In genomic region chr2:79819543-79819942, GRCm38 (mm10) we compare ENCODE assay signal across 24 mouse cellular contexts.
"Had no signal": no experiment of that assay in that cellular context is flagged by ENCODE, and none has a peak within 500 bp of the region (broad histone marks: within the 10 kb centered on the region; RNA-seq: fewer than 3 reads in every experiment).

No protein-coding gene starts in this region.

- DNase-seq: gastrocnemius, postnatal 14 days; gastrocnemius, postnatal 36 days; heart, adult 11 months; heart, adult 2 months; heart, postnatal 14 days; heart, postnatal 36 days; kidney, adult 11 months; kidney, adult 2 months; kidney, adult 9 months; kidney, postnatal 14 days; kidney, postnatal 36 days; layer of hippocampus, adult 9-11 months; layer of hippocampus, postnatal 36 days; left cerebral cortex, postnatal 4 days had no signal

- H3K4me3 ChIP-seq: heart, adult 2 months; heart, embryonic 13.5 days; heart, embryonic 15.5 days; hindbrain, embryonic 13.5 days; hindbrain, embryonic 15.5 days; kidney, embryonic 15.5 days; limb, embryonic 13.5 days had no signal

- H3K27me3 ChIP-seq: heart, embryonic 13.5 days; heart, embryonic 15.5 days; hindbrain, embryonic 13.5 days; hindbrain, embryonic 15.5 days; kidney, embryonic 15.5 days; limb, embryonic 13.5 days had no signal

- H3K36me3 ChIP-seq: heart, embryonic 13.5 days; heart, embryonic 15.5 days; hindbrain, embryonic 13.5 days; hindbrain, embryonic 15.5 days; kidney, embryonic 15.5 days; limb, embryonic 13.5 days had no signal

- H3K4me2 ChIP-seq: heart, embryonic 11.5 days; heart, embryonic 13.5 days; heart, embryonic 15.5 days; hindbrain, embryonic 13.5 days; hindbrain, embryonic 15.5 days; kidney, embryonic 15.5 days; limb, embryonic 13.5 days had no signal

- H3K9me3 ChIP-seq: heart, embryonic 13.5 days; heart, embryonic 15.5 days; hindbrain, embryonic 13.5 days; hindbrain, embryonic 15.5 days; kidney, embryonic 15.5 days; limb, embryonic 13.5 days had no signal

- H3K4me1 ChIP-seq: heart, embryonic 13.5 days; heart, embryonic 15.5 days; hindbrain, embryonic 13.5 days; hindbrain, embryonic 15.5 days; limb, embryonic 13.5 days had no signal

- H3K27ac ChIP-seq: heart, adult 2 months; heart, embryonic 13.5 days; heart, embryonic 15.5 days; hindbrain, embryonic 13.5 days; hindbrain, embryonic 15.5 days; hindbrain, postnatal 0 days; kidney, embryonic 15.5 days; kidney, postnatal 0 days; limb, embryonic 13.5 days had no signal

- ATAC-seq: hindbrain, postnatal 0 days; intestine, embryonic 16.5 days had no signal

- H3K9ac ChIP-seq: heart, embryonic 13.5 days; heart, embryonic 15.5 days; hindbrain, embryonic 13.5 days; hindbrain, embryonic 15.5 days; kidney, embryonic 15.5 days; limb, embryonic 13.5 days had no signal
